ENCODE assay signal across 8 mouse cellular contexts in genomic region chr5:96160467-96161262, GRCm38 (mm10). TPM values are rescaled to one million over a fixed set of nuclear protein-coding genes. Genes with fewer than 3 reads are reported as not detected.
DNase-seq lines count a peak whose midpoint lies in the region; ATAC-seq lines count a peak whose summit lies in the region.

No protein-coding gene starts in this region.

- peak overlapping the region; percentile 95 for H3K4me3 ChIP-seq in erythroblast, embryonic 14.5 days (replicated peaks)
- H3K4me3 ChIP-seq in forebrain, embryonic 16.5 days (replicated peaks; ENCODE audit: low read length) = peak overlapping the region; percentile 95
- peak overlapping the region; percentile 91 for H3K4me3 ChIP-seq in limb, embryonic 12.5 days (replicated peaks)
- H3K4me3 ChIP-seq in midbrain, embryonic 13.5 days (replicated peaks) = peak overlapping the region; percentile 97

- peaks cover 33% of the 10 kb centered on the region for H3K4me1 ChIP-seq in erythroblast, embryonic 14.5 days (ENCODE audit: control insufficient read depth)
- peaks cover 14% of the 10 kb centered on the region for H3K4me1 ChIP-seq in forebrain, embryonic 16.5 days (replicated peaks; ENCODE audit: control insufficient read depth, insufficient read depth, low read length)
- H3K4me1 ChIP-seq in limb, embryonic 12.5 days (replicated peaks) = peaks cover 18% of the 10 kb centered on the region
- peaks cover 14% of the 10 kb centered on the region for H3K4me1 ChIP-seq in midbrain, embryonic 13.5 days (replicated peaks)

- no peaks in the 10 kb centered on the region for H3K9me3 ChIP-seq in erythroblast, embryonic 14.5 days (ENCODE audit: control insufficient read depth, low read length)
- H3K9me3 ChIP-seq in forebrain, embryonic 16.5 days (ENCODE audit: control insufficient read depth, low read length) = no peaks in the 10 kb centered on the region
- H3K9me3 ChIP-seq in limb, embryonic 12.5 days = no peaks in the 10 kb centered on the region
- H3K9me3 ChIP-seq in midbrain, embryonic 13.5 days = no peaks in the 10 kb centered on the region

- peak overlapping the region; percentile 99 for H3K27ac ChIP-seq in forebrain, embryonic 16.5 days (ENCODE audit: low read length)
- peak overlapping the region; percentile 100 for H3K27ac ChIP-seq in limb, embryonic 12.5 days
- peak overlapping the region; percentile 99 for H3K27ac ChIP-seq in midbrain, embryonic 13.5 days

- no peaks in the 10 kb centered on the region for H3K36me3 ChIP-seq in erythroblast, embryonic 14.5 days (ENCODE audit: control insufficient read depth)
- H3K36me3 ChIP-seq in forebrain, embryonic 16.5 days (ENCODE audit: control insufficient read depth, insufficient read depth) = no peaks in the 10 kb centered on the region
- H3K36me3 ChIP-seq in limb, embryonic 12.5 days = no peaks in the 10 kb centered on the region
- H3K36me3 ChIP-seq in midbrain, embryonic 13.5 days = no peaks in the 10 kb centered on the region

- under 1% methylated on average over 40 of the region's 50 CpGs for WGBS in forebrain, embryonic 16.5 days
- under 1% methylated on average over 50 of the region's 50 CpGs for WGBS in limb, embryonic 12.5 days
- under 1% methylated on average over 36 of the region's 50 CpGs for WGBS in midbrain, embryonic 13.5 days

- H3K9ac ChIP-seq in forebrain, embryonic 16.5 days (replicated peaks; ENCODE audit: low read depth, low read length) = peak overlapping the region; percentile 97
- peak overlapping the region; percentile 99 for H3K9ac ChIP-seq in limb, embryonic 12.5 days (replicated peaks)
- H3K9ac ChIP-seq in midbrain, embryonic 13.5 days (replicated peaks) = peak overlapping the region; percentile 96

- DNase-seq in induced T-regulatory cell, adult 2 months (ENCODE audit: low read depth) = peak; percentile 78
- DNase-seq in spleen, postnatal 4 days (ENCODE audit: low spot score in 2 of 2) = peak; percentile 20 to 66

- no peak for ATAC-seq in erythroblast, adult 5-6 weeks (replicated peaks; ENCODE audit: low FRiP score, poor library complexity, severe bottlenecking)
- ATAC-seq in cerebellum, adult (ENCODE audit: insufficient number of reproducible peaks, low FRiP score, low TSS enrichment) = 0 out of 2 replicates have a peak, but pooled peaks have one; percentile 16
- ATAC-seq in forebrain, embryonic 16.5 days = peak; percentile 0; the same call in 1 of the 2 replicates
- ATAC-seq in limb, embryonic 12.5 days (ENCODE audit: insufficient number of reproducible peaks, insufficient read depth, low FRiP score, low TSS enrichment, low read depth) = no peak
- ATAC-seq in midbrain, embryonic 13.5 days = peak; percentile 4

- no peaks in the 10 kb centered on the region for H3K27me3 ChIP-seq in erythroblast, embryonic 14.5 days (ENCODE audit: control insufficient read depth)
- H3K27me3 ChIP-seq in forebrain, embryonic 16.5 days (replicated peaks; ENCODE audit: control insufficient read depth, insufficient read depth, low read length) = no peaks in the 10 kb centered on the region
- no peaks in the 10 kb centered on the region for H3K27me3 ChIP-seq in limb, embryonic 12.5 days
- H3K27me3 ChIP-seq in midbrain, embryonic 13.5 days = no peaks in the 10 kb centered on the region

- peak overlapping the region; percentile 64 for H3K4me2 ChIP-seq in forebrain, embryonic 16.5 days (ENCODE audit: low read length)
- peak overlapping the region; percentile 64 for H3K4me2 ChIP-seq in limb, embryonic 12.5 days
- H3K4me2 ChIP-seq in midbrain, embryonic 13.5 days (replicated peaks) = peak overlapping the region; percentile 73

RNA-seq across cellular contexts. Expression of gene Cnot6l, which starts 3.3 kb away (rescaled TPM):
- polyA plus RNA-seq in erythroblast, embryonic 14.5 days (2012) = 0.01 and 0.02 TPM in 2 replicates
- 14.0 and 20.9 TPM in 2 replicates for total RNA-seq in erythroblast, adult 5-6 weeks (2015; ENCODE audit: low replicate concordance)
- total RNA-seq in erythroblast, adult 5-6 weeks (2017; ENCODE audit: low replicate concordance) = 4.7 and 7.8 TPM in 2 replicates
- 13.9 and 16.7 TPM in 2 replicates for polyA plus RNA-seq in forebrain, embryonic 16.5 days (2015; fragmentation: Nextera tagmentation; extraction: Ambion mirVana)
- 19.3 and 23.0 TPM in 2 replicates for polyA plus RNA-seq in limb, embryonic 12.5 days (2016; fragmentation: Nextera tagmentation; extraction: Ambion mirVana)
- polyA plus RNA-seq in midbrain, embryonic 13.5 days (2015; fragmentation: Nextera tagmentation; extraction: Ambion mirVana) = 13.4 and 13.8 TPM in 2 replicates

RNA-seq across cellular contexts. Expression of gene Mrpl1, which starts 48.6 kb away (rescaled TPM):
- polyA plus RNA-seq in erythroblast, embryonic 14.5 days (2012) = 0.20 and 0.26 TPM in 2 replicates
- 5.0 and 7.1 TPM in 2 replicates for total RNA-seq in erythroblast, adult 5-6 weeks (2015; ENCODE audit: low replicate concordance)
- total RNA-seq in erythroblast, adult 5-6 weeks (2017; ENCODE audit: low replicate concordance) = 6.8 and 15.6 TPM in 2 replicates
- 16.9 and 20.7 TPM in 2 replicates for polyA plus RNA-seq in forebrain, embryonic 16.5 days (2015; fragmentation: Nextera tagmentation; extraction: Ambion mirVana)
- polyA plus RNA-seq in limb, embryonic 12.5 days (2016; fragmentation: Nextera tagmentation; extraction: Ambion mirVana) = 24.8 and 27.5 TPM in 2 replicates
- polyA plus RNA-seq in midbrain, embryonic 13.5 days (2015; fragmentation: Nextera tagmentation; extraction: Ambion mirVana) = 16.0 and 18.9 TPM in 2 replicates

Comparison
In these comparisons a context has a peak if more than half of its experiments do, and no peak if none do; other contexts are left out.
1. ATAC-seq: peak in cerebellum, adult (single experiment), forebrain, embryonic 16.5 days (single experiment) and midbrain, embryonic 13.5 days (single experiment); none in erythroblast, adult 5-6 weeks (single experiment) and limb, embryonic 12.5 days (single experiment).
2. RNA of gene Cnot6l, which starts 3.3 kb away (polyA plus RNA-seq): 19.3 to 23.0 TPM in limb, embryonic 12.5 days, 13.9 to 16.7 TPM in forebrain, embryonic 16.5 days and 13.4 to 13.8 TPM in midbrain, embryonic 13.5 days; 0.01 to 0.02 TPM in erythroblast, embryonic 14.5 days; every median in the first group is over 10 times any median in the second.
3. RNA of gene Mrpl1, which starts 48.6 kb away (polyA plus RNA-seq): 24.8 to 27.5 TPM in limb, embryonic 12.5 days, 16.9 to 20.7 TPM in forebrain, embryonic 16.5 days and 16.0 to 18.9 TPM in midbrain, embryonic 13.5 days; 0.20 to 0.26 TPM in erythroblast, embryonic 14.5 days; every median in the first group is over 10 times any median in the second.
4. Peak in every context shown above with its lines, with median percentiles within 50 percentile points of each other: H3K4me3 ChIP-seq, H3K27ac ChIP-seq, H3K4me2 ChIP-seq and H3K9ac ChIP-seq.